Mouse (Mus musculus) hindbrain, embryonic 11.5 days (tissue): ENCODE results near the gene Trpv6. TPM values are rescaled to one million over a fixed set of nuclear protein-coding genes. Genes with fewer than 3 reads are reported as not detected.

Source experiments
- ATAC-seq: fragments of 200-750 bp; cut with Nextera tagmentation; 2 replicates; pipeline ENCODE4 v1.8.0; 2017; ENCODE audit warnings: mild to moderate bottlenecking, moderate TSS enrichment, moderate library complexity; ENCODE audit not compliant: low FRiP score
- DNase-seq: peaks from one replicate; pipeline ENCODE4 v3.0.0-alpha.2; 2015; ENCODE audit warnings: low spot score
- H3K27ac ChIP-seq: fragments of 300-500 bp; sonication (generic); 2 replicates; pipeline ENCODE4 v1.5.1; 2014; ENCODE audit warnings: mild to moderate bottlenecking, low read depth, low read length
- H3K27me3 ChIP-seq: fragments of 300-500 bp; sonication (generic); 2 replicates; pipeline ENCODE4 v1.6.1; 2014; ENCODE audit warnings: mild to moderate bottlenecking, low read length, moderate library complexity, mixed read lengths; ENCODE audit not compliant: control insufficient read depth, insufficient read depth
- H3K36me3 ChIP-seq: fragments of 300-500 bp; sonication (generic); 2 replicates; pipeline ENCODE4 v1.6.1; 2014; ENCODE audit warnings: mild to moderate bottlenecking, low read length, moderate library complexity, mixed read lengths; ENCODE audit not compliant: control insufficient read depth, insufficient read depth
- H3K4me1 ChIP-seq: fragments of 300-500 bp; sonication (generic); replicated peaks from 2 replicates; pipeline ENCODE4 v1.6.1; 2014; ENCODE audit warnings: low read length, mixed read lengths; ENCODE audit not compliant: control insufficient read depth, insufficient read depth
- H3K4me2 ChIP-seq: fragments of 300-500 bp; sonication (generic); replicated peaks from 2 replicates; pipeline ENCODE4 v1.6.1; 2014; ENCODE audit warnings: mild to moderate bottlenecking, low read depth, low read length
- H3K4me3 ChIP-seq: fragments of 300-500 bp; sonication (generic); 2 replicates; pipeline ENCODE4 v1.5.1; 2014; ENCODE audit warnings: low read depth, low read length
- H3K9ac ChIP-seq: fragments of 300-500 bp; sonication (generic); 2 replicates; pipeline ENCODE4 v1.6.1; 2014; ENCODE audit warnings: low read depth, low read length
- H3K9me3 ChIP-seq: fragments of 300-500 bp; sonication (generic); 2 replicates; pipeline ENCODE4 v1.6.1; 2016; ENCODE audit warnings: low read length; ENCODE audit not compliant: control insufficient read depth
- WGBS: fragments of 180-500 bp; shearing (Covaris S2); extraction: QIAGEN DNeasy Blood & Tissue Kit; methylation state at CpG from one replicate; pipeline ENCODE4 v1.1.7; 2014; 5-methylcytosine and 5-hydroxymethylcytosine counted together
- polyA plus RNA-seq: library from polyadenylated mRNA; unstranded; fragments of >200 nt; fragmentation: Nextera tagmentation; extraction: Ambion mirVana; gene quantifications from 2 replicates; pipeline ENCODE4 v1.2.1, GENCODE M21; 2014

Trpv6 gene
- polyA plus RNA-seq, 1 experiment from 2014 or later = 0.34 TPM

GRCm38 (mm10) chr6:41637393-41637792 is 1.2 kb upstream of the Trpv6 start:
- ATAC-seq = no peak
- Histone ChIP-seq H3K9ac (no peak overlapping the region), H3K4me2 (no peak overlapping the region), H3K4me3 (no peak overlapping the region), H3K9me3 (no peaks in the 10 kb centered on the region), H3K27me3 (no peaks in the 10 kb centered on the region), H3K4me1 (no peaks in the 10 kb centered on the region), H3K27ac (no peak overlapping the region), H3K36me3 (no peaks in the 10 kb centered on the region)
- WGBS = 17% methylated on average over 1 of the region's 1 CpGs
- DNase-seq = no peak

- 50% methylated on average over 1 of the region's 1 CpGs for WGBS
- Histone ChIP-seq H3K4me2 (no peak overlapping the region), H3K4me1 (no peaks in the 10 kb centered on the region), H3K9ac (no peak overlapping the region), H3K4me3 (no peak overlapping the region), H3K27me3 (no peaks in the 10 kb centered on the region), H3K27ac (no peak overlapping the region), H3K36me3 (no peaks in the 10 kb centered on the region), H3K9me3 (no peaks in the 10 kb centered on the region)
- ATAC-seq (no peak), DNase-seq (no peak)
These were observed 994 bp downstream of the Trpv6 start for GRCm38 (mm10) chr6:41635211-41635610.

DNA sequence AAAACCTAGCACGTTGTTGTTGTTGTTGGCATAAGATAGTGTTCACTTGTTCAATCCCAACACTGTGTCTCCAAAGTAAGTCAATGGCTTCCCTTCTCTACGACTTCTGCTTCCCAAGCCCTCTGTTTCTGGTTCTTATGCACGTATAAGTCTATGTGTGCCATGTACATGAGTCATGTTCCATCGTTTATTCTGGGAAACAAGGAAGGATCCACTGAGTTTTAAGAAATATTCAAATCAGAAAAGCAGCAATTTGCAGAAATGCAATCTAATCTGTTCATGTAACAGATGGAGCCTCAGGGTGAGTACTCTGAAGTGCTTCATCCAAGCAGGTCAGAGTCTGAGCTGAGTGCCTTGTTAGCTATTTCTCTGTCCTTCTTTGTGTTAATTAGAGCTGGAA is 4.7 kb downstream of the Trpv6 start:
- Histone ChIP-seq H3K9me3 (no peaks in the 10 kb centered on the region), H3K4me2 (no peak overlapping the region), H3K27ac (no peak overlapping the region), H3K9ac (no peak overlapping the region), H3K4me3 (no peak overlapping the region), H3K27me3 (no peaks in the 10 kb centered on the region), H3K36me3 (no peaks in the 10 kb centered on the region), H3K4me1 (no peaks in the 10 kb centered on the region)
- ATAC-seq = no peak
- DNase-seq = no peak
- WGBS = 84% methylated on average over 4 of the region's 4 CpGs

DNA sequence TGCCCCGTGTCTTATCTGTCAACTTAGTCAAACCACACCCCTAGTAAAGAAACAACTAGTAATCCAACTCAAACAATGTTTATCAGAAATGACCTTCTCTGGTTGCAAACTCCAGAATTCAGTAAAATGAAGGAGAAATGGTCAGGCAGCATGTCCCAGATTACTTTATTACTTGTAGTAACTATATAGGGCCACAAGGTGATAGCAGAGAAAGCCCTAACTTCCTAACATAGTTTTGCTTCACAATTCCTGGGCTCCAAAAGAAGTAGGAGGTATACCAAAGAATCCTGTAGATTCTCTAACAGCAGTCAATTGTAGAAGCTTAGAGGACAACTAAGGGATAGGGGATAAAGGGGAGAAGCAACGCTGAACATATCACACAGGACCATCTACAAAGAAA is 5.4 kb downstream of the Trpv6 start:
- Histone ChIP-seq H3K4me2 (no peak overlapping the region), H3K36me3 (no peaks in the 10 kb centered on the region), H3K27me3 (no peaks in the 10 kb centered on the region), H3K4me1 (no peaks in the 10 kb centered on the region), H3K9me3 (no peaks in the 10 kb centered on the region), H3K9ac (no peak overlapping the region), H3K4me3 (no peak overlapping the region), H3K27ac (no peak overlapping the region)
- 77% methylated on average over 2 of the region's 2 CpGs for WGBS
- DNase-seq (no peak), ATAC-seq (no peak)

DNA sequence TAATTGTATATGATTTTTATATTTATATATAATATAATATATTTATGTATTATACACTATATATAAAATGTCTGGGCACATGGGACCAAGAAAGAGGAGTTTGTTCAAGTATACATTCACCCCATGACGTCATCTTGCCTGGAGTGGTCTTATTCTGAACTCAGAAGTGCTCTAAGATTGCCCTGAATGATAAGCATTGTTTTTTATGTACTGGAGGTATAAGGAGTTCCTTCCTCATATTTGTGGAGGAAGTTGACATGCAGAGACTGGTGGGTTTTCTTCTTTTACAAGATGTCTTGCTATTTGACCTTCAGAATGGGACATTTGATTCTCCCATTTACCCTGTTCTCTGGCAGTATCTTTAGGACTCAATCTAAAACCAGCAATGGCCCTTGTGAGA is 8.0 kb downstream of the Trpv6 start:
- Histone ChIP-seq H3K36me3 (no peaks in the 10 kb centered on the region), H3K4me2 (no peak overlapping the region), H3K4me1 (no peaks in the 10 kb centered on the region), H3K4me3 (no peak overlapping the region), H3K9ac (no peak overlapping the region), H3K27me3 (no peaks in the 10 kb centered on the region), H3K27ac (no peak overlapping the region), H3K9me3 (no peaks in the 10 kb centered on the region)
- WGBS = 79% methylated on average over 1 of the region's 1 CpGs
- ATAC-seq (no peak), DNase-seq (no peak)

DNA sequence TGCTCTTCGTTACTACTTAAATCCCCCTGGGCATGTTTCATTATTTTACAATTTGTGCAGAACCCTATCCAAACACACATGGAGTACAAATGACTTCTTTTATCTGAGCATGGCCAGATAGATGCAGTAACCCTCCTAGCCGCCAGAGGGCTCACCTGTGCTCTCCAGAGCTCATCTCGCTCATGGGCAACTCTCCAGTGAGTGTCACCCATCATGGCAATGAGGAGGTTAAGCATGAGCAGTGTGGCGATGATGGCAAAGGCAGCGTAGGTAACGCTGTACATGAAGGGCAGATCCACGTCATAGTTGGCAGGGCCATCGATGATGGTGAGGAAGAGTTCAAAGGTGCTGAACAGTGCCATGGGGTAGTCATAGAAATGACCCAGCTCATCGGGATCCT is 13.5 kb downstream of the Trpv6 start:
- Histone ChIP-seq H3K9me3 (no peaks in the 10 kb centered on the region), H3K4me3 (no peak overlapping the region), H3K4me1 (no peaks in the 10 kb centered on the region), H3K4me2 (no peak overlapping the region), H3K9ac (no peak overlapping the region), H3K27me3 (no peaks in the 10 kb centered on the region), H3K27ac (no peak overlapping the region), H3K36me3 (no peaks in the 10 kb centered on the region)
- ATAC-seq (no peak), DNase-seq (peak; percentile 17)
- 63% methylated on average over 9 of the region's 9 CpGs for WGBS

- no peak for ATAC-seq
- Histone ChIP-seq H3K9ac (no peak overlapping the region), H3K9me3 (no peaks in the 10 kb centered on the region), H3K36me3 (no peaks in the 10 kb centered on the region), H3K4me3 (no peak overlapping the region), H3K4me2 (no peak overlapping the region), H3K27me3 (no peaks in the 10 kb centered on the region), H3K4me1 (no peaks in the 10 kb centered on the region), H3K27ac (no peak overlapping the region)
- WGBS = 90% methylated on average over 12 of the region's 12 CpGs
- DNase-seq = no peak
These were observed 14.8 kb downstream of the Trpv6 start for GRCm38 (mm10) chr6:41621241-41621990.

DNA sequence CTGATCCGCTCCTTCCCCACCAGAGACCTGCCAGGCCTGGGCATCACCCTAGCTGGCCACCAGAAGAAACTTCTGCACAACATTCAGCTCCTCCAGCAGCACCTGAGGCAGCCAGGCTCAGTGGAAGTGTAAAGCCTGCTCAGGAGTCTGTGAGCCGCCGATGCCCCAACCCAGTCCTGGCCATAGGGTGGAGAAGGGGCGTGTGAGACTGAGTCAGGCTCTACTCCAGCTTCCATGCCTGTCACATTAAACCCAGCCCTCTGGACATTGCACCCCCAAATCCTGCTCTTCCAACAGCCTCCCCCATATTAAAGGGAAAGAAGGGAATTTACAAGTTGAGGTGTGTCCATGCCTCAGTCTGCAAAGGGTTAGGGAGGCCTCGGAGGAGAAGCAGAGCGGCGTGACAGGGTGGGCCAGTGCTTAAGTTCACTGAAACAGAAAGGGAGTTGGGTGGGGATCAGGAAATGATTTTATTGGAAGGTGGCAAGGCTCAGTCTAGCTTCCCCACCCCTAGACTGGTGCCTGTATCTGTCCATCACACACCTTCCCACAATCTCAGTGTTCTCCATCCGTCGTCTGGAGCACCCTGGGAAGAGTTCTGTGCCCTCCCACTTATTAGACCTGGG is 15.9 kb downstream of the Trpv6 start:
- Histone ChIP-seq H3K27me3 (no peaks in the 10 kb centered on the region), H3K4me1 (no peaks in the 10 kb centered on the region), H3K36me3 (no peaks in the 10 kb centered on the region), H3K4me2 (no peak overlapping the region), H3K27ac (no peak overlapping the region), H3K4me3 (no peak overlapping the region), H3K9me3 (no peaks in the 10 kb centered on the region), H3K9ac (no peak overlapping the region)
- DNase-seq (no peak), ATAC-seq (no peak)
- 87% methylated on average over 9 of the region's 9 CpGs for WGBS

DNA sequence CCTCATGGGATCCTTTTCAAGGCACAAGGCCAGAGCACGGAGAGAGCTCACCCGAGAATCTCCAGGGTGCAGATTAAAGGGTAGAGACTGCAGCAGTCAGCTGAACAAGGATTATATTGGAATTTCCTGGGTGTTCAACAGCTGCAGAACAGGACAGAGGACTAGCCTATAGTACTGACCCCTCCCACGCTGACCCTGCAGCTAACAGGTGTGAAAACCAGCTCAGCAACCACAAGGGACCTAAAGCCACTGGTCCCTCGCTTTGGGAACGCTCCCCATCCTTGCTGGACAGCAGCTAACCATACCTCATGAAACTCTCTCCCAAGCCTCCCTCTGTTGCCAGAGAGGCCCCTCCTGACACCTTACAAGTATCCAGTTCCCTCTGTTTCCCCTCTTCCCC is 28.6 kb downstream of the Trpv6 start:
- ATAC-seq (no peak), DNase-seq (no peak)
- Histone ChIP-seq H3K27ac (no peak overlapping the region), H3K36me3 (no peaks in the 10 kb centered on the region), H3K27me3 (no peaks in the 10 kb centered on the region), H3K4me3 (no peak overlapping the region), H3K9ac (no peak overlapping the region), H3K4me2 (no peak overlapping the region), H3K9me3 (no peaks in the 10 kb centered on the region), H3K4me1 (no peaks in the 10 kb centered on the region)
- whole genome bisulfite sequencing = 64% methylated on average over 4 of the region's 5 CpGs
